Mouse (Mus musculus) hindlimb bud, embryonic 11.5 days (tissue): ENCODE data around the gene Stk38l.
"Not testable (repeated sequence)": the region's sequence is repeated elsewhere in the genome, so short reads cannot be mapped to it uniquely, and the experiment has no call there.

ENCODE experiments used
- DNase-seq: peaks from one replicate; pipeline ENCODE4 v3.0.0-alpha.2; 2012; ENCODE audit warnings: low read depth, low spot score; ENCODE audit errors: extremely low spot score

The Stk38l gene

DNA sequence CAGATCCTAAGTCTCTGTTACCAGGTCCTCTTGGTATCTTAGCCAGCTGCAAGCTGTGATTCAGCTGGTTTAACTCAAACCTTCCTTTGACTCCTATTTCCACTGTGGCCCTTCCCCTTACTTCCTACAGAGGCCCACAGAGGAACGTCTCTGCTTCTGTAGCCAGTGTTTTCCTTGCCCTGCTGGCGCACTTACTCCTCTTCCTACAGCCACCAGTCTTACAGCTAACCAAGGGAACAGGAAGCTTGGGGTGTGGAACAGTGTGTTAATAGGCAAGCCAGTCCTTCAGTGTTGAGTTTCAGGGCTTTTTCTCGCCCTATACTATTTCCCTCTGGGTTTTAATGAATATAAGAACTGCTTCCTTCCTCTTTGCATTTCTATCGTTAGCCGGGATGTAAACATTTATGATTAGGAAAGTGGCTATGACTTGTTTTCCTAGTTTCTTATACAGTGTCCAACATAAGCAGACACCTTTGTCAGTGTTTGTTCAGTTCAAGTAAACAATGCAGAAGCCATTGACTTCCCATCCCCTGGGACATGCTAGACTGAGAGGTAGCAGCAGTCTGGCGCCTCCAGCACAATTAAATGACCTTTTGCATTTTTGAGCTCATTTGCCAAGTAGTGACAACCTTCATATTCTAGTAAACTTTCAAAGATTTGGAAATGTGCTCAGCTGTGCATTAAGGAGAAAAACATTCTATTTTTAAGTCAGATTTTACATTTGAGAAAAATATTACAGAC is 45.4 kb downstream of the Stk38l start:
- DNase-seq = no peak

DNA sequence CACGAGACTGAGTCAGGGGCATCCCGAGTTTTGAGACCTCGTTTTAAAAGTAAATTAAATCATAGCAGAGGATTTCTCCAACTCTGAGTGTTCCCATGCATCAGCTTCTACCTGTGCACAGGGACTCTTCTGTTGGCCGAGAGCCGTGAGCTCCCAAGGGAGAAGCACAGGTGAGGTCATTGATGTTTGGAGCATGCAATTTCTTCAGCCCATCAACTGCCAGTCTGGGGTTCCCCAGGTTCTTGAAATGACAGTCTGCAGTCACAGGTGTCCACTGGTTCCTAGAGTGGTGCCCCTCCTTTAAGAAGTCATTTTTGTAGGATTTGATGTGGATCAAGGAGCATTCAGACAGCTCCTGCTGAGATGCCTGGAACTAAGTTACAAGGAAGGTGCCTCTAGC is 46.0 kb downstream of the Stk38l start:
- no peak for DNase-seq

DNA sequence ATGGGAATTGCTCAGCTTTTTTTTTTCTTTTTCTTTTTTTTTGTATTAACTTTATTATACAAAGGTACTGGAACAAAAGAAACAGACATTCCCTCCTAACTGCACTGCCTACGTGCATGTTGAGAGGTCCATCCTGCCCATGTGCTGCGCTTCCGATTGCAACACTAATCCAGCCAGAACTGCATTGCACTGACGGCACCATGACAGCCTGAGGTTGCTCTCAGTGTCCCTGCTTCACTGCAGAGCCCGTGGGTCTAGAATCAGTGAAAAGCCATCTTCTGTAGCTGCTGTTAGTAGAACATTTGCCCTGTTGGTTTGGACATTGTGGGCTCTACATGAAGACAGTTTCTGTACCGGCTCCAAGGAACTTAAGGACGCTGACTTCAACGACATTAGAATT is 51.1 kb downstream of the Stk38l start:
- DNase-seq = not testable (repeated sequence)

DNA sequence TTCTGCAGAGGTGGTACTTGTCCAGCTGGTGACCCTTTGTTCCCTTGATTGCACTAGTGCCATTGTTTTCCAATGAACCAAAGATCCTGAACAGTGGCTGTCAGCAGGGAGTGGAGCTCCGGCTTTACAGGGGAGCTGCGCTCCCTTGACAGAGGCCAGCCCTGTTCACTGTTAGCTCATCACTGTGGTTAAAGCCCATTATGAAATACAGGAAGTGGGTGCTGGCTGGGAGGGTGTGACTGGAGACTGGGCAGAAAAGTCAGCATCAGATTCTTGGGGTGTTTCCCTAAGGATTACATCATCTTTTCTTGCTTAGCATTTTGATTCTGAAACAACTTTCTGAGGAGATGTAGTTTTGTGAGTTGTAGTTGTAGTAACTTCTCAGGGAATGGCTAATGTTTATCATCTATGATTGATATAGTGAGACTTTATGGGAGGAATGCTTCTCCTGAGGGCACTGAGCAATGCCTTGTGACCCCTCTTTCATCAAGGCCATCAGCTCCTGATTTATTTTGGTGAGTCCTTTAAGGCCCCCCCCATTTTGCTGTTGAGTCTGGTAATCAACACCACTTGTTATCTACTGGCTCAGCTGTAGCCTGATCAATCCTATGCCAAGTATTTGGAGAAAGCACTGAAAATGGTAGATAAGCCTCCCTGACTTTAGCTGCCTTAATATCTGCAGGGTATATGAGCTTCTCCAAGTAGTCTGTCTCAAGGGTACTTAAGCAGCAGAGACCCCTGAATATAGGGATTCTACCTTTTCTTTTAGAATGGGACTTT is 52.0 kb downstream of the Stk38l start:
- no peak for DNase-seq

DNA sequence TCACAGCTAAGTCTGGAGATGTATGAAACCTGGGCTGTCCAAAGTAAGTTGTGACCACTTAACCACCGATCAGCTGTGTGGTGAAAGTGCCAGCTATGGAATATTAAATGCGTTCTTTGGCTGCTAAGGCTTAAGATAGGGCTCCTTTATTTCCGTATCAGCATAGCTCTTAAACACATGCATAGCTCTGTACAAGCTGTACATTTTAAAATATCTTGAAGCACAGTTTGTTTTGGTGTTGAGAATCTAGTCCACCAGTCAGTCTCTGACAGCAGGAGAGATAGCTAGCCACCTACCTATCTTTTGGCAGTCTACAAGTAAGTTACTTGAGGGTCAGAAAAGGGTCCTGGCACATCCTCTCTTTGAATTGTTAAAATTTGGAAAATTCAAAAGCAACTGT is 53.3 kb downstream of the Stk38l start:
- DNase-seq = no peak

DNA sequence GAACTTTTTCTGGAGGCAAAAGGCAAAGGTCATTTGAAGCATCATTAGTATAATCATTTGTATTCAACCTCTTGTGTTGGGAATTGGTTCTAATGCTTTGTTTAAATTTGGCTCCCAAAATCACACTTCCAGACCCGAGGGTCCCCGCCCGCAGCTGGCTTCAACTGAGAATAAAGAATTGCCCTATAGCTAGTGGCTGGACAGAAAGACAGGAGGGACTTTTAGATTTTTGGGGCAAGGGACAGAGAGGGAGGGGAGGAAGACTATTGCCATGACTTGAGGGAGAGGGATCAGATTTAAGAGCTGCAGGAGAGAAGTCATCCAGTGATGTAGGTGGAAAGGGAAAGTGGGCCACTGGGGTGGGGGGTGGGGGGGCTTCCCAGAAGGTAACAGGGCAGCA is 56.8 kb downstream of the Stk38l start:
- DNase-seq = no peak

DNA sequence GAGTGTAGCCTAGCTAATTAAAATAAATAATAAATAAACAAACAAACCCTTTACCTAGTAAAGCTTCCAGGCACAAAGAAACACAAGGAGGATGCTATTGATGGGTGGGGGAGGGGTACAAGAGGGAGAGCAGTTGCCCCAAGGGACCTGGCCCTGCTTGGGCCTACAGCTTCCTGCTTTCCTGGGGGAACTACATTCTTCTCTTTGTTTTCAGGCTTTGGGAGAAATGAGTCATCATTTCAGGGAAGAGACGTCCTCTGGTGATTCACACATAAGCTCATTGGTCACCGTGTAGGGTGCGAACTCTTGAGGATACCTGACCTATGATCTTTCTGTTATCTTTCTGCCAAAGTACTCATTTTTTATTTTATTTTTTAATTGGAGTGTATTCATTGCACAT is 68.7 kb downstream of the Stk38l start:
- no peak for DNase-seq

DNA sequence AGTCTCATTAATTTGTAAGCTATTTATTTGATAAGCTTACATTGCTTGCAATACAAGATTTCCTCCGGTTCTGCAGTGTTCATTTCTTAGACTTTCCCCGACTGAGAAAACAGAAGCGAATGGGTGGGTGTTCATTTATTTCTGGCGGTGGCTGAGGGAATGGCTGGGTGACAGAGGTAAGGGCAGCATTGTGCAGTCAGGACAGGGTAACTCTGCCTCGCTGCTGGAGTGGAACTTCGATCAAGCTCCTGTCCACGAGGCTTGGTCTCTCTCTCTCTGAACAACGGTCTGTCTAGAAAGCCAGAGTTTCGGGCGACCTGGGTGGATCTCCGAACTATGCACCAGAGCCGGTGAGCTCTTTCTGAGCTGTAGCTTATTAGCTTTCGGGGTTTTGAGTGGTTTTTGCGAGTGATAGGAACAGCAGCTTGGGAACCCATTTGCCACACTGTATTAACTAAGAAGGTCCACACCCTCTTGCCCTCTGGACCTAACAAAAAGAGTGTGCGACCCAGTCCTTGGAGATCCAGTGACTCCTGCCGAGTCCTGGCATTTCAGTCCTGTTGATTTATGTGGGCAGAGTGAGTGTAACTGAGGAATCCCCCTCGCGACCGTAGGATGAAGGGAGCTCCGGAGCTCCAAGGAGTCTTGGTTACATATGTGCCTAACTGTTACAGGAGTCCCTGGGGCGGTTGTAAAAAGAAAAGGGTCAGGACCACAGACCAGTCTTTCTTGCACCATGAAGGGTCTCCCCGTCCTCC is 70.5 kb downstream of the Stk38l start:
- no peak for DNase-seq

DNA sequence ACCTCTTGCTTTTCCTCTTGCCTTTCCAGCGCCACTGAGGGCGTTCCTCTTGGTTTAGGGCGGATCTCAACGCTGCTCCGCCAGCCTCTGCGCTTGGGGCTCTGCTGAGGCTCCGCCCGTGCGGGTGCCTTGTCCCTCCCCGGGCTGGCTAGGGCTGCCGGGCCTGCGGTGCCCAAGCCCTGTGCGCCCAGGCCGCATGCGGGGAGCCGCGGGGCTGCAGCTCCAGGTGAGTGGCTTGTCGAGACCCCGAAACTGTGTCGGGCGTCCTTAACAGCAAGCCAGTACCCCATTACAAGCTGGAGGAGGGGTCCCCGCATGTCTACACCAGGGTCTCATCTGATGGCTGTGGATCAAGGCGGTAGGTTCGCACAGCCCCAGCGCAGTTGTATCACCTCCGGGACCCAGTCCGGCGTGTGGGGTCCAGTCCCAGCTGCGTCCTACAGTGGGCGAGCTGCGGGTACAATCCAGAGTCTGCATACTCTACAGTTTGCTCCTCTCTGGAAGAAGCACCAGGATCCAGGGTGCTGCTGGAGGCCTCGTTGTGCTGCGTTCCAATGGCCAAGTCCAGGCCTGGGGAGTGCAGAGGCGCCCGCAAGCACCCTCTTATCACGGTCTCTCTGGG is 71.2 kb downstream of the Stk38l start, which contains the start of gene Arntl2:
Gene Arntl2, plus strand, starts transcription at position 132 of the 622 bp plus-strand sequence.
- DNase-seq = no peak

DNA sequence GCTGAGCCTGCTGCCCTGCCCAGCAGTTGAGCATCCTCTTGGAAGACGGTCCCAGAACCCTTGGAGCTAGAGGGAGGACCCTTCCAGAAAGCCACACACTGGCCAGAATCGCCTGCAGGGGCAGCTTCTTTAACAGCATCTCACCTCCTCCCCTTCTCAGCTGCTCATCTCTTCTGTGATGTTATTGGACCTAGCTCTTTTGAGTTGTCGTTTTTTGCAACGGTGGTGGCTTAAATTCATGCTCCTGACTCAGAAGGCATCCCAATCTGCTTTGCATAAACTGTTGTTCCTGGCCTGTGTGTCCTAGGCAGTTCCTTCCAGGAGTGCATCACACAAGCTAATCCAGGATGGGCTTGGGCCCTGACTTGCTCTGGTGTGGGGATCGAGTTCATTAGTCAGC is 72.7 kb downstream of the Stk38l start:
- DNase-seq = no peak

DNA sequence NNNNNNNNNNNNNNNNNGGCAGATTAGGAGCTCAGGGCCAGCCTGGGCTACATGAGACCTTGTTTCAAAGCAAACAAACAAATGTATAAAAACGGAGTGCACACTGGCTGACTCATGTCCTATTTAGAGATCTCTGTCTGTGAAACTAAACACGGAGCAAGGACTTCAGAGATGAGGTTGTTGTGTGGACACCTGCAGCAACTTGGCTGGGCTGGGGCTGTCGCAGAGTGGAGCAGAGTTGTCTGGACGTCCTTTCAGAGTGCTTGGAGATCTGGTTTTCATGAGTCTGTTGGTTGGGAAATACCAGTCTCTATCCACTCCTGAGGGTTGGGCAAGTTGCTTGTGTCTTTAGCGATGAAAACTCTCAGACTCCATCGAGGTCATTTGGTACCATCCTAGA is 85.2 kb downstream of the Stk38l start:
- DNase-seq = no peak

DNA sequence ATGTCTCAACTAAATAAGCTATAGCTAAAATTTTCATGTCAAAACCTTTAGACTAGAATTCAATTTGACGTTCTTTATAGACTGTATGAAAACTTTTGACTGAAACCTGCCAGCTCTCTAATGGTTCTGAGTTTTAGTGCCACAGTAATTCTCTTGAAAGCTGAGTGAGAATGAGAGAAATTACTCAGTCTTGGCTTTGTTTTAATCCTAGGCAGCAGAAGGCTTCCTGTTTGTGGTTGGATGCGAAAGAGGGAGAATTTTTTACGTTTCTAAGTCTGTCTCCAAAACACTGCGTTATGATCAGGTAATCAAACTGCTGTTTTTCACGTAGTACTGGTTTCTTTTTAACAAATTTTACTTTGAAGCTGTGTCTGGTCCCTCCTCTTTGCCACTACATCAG is 88.2 kb downstream of the Stk38l start:
- no peak for DNase-seq

DNA sequence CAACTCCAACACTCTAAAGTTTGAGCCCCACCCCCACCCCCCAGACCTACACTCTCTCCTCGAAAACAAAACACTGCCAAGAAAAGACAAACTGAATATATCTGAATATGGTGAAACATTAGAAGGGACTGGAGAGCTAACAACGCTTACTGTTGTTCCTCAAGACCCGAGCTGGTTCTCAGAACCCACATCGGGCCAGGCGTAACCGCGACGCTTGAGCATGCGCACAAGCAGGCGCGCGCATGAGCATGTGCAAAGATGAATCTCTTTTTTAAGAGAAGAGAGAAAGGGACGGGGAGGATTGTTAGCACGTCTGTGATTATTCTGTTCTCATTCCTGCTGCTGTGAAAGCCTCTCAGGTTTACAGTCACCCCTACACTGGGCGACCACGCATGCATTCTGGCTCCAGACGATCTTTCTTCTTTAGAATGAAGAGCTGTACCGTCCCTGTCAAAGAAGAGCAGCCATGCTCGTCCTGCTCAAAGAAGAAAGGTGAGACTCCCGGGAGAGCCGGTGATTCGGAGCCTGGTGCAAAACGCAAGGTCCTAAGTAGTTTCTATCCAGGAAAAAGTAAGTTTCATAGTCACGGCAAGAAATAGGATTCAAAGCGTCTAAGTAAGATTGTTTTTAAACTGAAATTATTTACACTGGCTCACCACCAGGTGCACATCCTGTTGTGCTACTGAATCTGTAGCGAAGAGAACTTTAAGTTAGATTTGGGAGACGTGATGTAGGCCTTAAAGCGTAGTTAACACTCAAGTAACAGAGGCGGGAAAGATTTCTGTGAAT is 95.6 kb downstream of the Stk38l start:
- DNase-seq = no peak

DNA sequence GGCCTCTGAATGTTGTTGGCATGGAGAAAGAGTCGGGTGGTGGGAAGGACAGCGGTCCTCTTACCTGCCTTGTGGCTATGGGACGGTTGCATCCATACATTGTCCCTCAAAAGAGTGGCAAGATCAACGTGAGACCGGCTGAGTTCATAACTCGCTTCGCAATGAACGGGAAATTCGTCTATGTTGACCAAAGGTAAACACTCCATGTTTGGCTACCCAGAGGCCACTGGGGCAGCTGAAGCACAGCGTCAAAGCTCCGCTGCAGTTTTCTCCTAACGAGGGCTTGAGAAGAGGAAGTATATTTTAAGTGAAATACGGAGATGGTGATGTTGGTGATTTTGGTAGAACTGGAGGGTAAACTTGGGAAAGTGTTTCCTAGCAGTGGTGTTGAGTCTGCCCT is 97.2 kb downstream of the Stk38l start:
- DNase-seq = no peak

DNA sequence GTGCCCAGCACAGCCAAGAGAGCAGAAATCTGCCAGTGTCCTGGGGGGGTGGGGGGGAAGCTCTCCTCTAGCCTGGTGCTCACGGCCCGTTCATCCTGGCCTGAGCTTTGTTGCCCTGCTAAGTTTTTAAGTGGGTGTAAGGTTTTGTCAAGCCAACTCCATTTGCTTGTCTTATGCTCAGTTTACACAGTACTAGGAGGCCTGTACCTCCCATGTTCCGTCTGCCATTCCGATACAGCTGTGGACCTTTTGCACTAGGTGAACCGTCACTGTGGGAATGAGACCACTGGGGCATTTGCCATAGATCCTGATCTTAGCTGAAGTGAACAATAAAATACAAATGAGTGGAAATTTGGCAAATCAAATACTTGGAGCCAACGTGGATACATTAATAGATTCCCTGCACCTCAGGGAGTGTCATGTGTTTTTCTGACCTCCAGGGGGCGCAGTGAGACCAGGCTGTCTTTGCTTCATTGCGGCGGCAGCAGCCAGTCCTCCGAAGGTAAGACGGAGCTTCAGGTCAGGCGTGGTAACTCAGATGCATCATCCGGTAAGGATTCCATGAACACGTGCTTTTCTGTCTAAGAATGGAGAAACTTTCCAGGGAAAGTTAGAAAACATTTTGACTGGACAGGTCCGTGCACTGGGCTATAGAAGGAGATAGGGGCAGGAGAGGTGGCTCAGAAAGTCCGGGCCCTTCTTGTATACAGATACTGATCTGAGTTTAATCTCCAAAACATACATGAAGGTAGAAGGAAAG is 100.1 kb downstream of the Stk38l start:
- peak; percentile 33 for DNase-seq

DNA sequence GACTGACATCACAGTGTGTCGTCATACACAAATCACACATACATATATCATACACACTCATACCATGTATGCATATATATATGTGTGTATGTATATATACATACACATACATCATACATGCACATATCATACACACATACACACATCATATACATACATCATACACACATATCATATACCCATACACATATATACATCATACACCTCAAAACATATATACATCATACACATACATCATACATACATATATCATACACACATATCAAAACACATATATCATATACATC is 100.6 kb downstream of the Stk38l start:
- DNase-seq = no peak
